Mouse (Mus musculus) spleen, postnatal 36 days (tissue): ENCODE data around the gene Pla2g12a.

Experiments
- DNase-seq, 2 experiments: peaks; one replicate each; pipeline ENCODE4 v3.0.0; 2022; ENCODE audit warnings: low spot score in 2 of 2, mixed read lengths in 1 of 2

Gene Pla2g12a

DNA sequence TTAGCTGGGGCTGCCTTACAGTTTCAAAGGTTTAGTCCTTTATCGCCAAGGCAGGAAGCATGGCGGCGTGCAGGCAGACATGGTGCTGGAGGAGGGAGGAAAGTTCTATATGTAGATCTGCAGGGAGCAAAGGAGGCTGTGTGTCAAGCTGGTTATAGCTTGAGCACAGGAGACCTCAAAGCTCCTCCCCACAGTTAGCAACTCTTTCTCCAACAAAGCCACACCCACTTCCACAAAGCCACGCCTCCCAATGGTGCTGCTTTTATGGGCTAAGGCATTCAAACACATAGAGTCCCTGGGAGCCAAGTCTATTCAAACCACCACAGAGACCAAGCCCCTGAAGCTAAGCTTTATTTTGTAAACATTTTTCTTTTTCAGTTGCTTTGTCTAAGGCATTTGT lies 20.5 kb downstream of the Pla2g12a start:
- DNase-seq = no peak

DNA sequence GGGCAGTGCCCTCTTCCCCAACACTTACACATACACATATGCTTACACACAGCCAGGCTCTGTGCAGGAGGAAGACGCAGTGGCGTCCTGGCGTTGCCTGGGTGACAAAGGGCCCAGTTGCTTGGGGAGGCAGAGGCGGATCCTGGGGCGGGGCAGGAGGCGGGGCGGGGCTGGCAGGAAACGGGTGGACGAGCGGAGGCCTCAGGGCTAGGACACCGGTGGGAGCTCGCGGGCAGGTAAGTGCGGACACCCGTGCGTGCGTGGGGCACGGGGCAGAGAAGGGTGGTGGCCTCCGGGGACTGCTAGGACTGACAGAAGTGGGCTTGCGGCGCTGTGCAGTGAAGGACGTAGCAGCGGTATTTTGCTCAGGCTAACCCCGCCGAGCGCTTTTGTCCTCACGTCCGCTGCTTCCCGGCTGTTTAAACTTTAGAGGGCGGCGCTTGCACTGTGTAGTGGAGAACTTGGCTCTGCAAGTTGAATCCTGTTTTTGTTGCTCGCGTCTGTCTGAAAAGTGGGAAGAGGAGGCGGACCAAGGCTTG lies 22.9 kb downstream of the Pla2g12a start, which contains the start of gene Casp6:
Casp6 (plus strand) TSS at position 155 of the 539 bp plus-strand sequence.
- DNase-seq = peak; percentile 84 to 85

DNA sequence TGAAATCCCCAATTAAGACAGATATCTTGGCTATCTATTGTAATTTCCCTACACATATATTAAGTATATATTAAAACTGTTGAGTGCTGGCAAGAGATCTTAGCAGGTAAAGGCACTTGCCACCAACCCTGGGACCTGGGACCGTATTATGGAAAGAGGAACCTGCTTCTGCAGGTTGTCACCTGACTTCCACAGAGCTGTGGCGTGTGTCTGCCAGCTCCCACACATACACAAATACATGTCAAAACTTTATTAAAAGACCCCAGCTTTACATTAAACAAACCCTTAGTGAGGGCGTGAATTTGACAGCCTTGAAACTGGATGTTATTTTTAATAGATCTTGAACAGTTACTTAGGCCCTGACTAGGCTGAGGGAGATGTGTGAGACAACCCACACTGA lies 25.0 kb downstream of the Pla2g12a start:
- DNase-seq = peak in 1 of 2 experiments; percentile 24

DNA sequence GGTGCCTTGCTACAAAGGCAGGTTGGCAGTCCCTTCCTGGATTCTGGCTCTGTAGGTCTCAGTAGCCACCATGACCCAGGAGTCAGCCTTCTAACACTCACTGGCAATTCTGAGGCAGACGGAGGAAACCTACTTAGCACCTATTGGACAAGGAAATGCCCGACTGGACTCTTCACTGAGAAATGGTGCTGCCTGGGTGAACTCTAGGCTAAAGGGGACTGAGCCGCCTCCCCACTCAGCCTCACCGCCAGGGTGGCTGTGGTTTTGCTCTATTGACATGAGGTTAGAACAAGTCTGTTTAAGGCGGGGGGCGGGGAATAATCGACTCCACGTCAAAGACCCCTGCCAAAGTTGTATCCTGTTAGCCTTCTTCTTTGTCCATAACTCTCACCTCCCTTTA lies 25.5 kb downstream of the Pla2g12a start:
- DNase-seq = no peak

DNA sequence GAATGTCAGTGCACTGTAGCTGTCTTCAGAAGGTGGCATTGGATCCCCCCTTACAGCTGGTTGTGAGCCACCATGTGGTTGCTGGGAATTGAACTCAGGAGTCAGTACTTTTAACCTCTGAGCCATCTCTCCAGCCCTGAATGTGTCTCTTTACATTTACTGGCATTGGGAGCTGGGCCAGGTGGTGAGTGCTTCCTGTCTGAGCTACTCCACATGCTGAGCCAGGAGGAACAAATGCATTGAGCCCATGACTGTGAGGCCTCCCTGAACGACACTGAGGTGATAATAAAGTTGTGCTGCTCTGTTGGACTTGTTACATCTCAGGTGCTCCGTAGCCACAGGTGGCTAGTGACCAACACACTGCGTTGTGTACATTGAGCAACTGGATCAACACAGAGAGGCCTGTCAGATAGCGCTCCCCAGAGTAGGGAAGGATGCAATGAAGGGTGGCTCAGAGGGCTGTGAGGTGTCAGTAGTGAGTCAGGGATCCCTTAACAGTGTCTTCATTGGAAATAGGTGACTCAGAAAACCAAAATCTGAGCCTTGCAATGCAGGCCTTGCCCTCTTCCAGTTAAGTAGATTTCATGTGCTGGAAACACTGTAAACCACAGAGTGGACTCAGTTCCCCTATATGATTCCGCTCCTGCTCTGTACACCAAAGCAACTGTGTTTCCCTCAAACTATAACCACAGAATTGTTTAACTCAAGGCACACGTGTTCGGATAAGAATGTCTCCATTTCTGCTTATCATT lies 26.2 kb downstream of the Pla2g12a start:
- no peak for DNase-seq

DNA sequence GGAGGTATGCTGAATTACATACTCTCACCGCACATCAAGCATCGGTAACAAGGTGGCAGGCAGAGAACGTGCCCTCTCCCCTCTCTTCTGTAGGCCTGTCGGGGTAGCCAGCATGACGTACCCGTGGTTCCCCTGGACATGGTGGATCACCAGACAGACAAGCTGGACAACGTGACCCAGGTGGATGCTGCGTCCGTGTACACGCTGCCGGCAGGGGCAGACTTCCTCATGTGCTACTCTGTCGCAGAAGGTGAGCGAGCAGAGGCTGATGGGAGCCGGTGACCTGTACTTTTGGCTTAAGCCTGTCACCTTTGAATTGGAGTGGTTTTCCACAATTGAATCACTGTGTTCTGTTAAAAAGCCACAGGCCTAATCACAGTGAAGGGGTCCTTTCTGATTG lies 33.6 kb downstream of the Pla2g12a start:
- DNase-seq = no peak

DNA sequence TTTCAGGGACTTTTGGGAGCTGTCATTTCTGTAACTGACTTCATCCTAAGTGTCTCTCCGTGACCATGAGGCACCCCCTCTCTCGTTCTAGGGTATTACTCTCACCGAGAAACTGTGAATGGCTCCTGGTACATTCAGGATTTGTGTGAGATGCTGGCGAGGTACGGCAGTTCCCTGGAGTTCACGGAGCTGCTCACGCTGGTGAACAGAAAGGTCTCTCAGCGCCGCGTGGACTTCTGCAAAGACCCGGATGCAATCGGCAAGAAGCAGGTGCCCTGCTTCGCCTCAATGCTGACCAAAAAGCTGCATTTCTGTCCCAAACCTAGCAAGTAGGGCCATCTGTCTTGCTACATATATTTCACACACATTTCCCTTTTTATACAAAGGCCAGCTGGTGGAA lies 34.8 kb downstream of the Pla2g12a start:
- DNase-seq = no peak

DNA sequence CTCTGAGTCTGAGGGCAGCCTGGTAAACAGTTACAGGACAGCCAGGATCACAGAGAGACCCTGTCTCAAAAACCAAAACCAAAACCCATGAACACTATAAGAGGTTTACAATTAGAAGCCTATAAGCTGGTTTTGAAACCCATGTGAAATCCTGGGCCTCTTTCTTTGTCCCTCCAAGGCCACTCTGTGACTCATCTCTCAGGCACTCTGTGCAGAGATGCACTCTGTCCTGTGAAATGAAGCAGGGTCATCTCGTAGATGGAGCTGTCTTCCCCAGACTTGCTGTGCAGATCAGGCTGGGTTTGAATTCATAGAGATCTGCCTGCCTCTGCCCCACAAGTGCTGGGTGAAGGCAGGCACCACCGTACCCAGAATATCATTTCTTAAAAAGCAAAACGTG lies 39.0 kb downstream of the Pla2g12a start:
- no peak for DNase-seq

DNA sequence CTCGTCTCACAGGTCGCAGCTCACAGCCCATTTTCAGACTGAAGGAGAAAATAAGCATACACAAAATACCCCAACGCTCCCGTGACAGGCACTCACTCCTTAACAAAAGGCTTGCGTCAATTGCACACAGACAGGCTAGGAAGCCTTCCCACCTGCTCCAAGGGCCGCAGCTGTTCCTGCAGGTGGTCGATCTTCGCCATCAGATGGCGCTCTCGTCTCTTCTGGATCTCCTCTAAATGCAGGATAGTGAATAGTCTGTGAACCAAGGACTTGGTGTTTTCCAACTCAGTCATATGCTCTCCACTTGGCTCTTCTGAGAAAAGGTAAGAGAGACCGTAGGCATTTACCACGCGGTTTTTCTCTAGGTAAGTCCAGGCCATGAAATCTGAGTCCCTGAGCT lies 40.0 kb downstream of the Pla2g12a start:
- no peak for DNase-seq

DNA sequence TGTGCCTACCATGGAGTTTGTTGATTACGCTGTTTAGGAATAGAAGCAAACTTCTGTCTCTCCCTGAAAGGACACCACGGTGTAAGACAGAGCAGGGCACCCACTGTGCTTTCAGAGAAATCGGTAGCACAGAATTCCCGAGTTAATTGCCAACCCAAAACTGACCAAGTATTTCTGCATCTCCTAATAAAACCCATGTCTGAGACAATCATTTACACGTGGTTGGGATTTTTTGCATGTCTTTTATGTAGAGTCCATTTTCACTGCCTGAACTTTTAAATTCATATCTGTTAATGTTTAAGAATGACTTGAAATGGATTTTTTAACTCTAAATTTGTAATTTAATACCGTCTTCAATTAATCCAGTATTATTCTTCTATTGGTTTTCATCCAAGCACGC lies 45.2 kb downstream of the Pla2g12a start:
- DNase-seq = no peak

DNA sequence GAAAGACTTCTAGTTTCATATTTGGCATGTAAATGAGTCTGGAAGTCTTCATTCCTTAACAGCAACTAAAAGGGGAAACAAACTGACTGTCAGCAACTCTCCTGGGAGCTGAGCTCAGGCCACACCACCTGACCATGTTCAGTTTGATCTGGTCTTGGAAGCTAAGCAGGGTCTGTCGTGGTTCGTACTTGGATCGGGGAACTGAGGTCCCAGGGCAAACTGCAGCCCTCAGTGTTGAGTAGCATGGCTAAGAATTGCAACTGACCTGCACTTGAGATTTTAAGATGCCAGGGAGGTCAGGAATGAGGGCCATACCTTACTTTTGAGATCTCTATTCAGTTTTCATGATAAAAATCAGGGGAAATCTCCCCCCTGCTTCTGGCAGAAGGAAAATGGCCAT lies 47.5 kb downstream of the Pla2g12a start:
- DNase-seq = no peak

DNA sequence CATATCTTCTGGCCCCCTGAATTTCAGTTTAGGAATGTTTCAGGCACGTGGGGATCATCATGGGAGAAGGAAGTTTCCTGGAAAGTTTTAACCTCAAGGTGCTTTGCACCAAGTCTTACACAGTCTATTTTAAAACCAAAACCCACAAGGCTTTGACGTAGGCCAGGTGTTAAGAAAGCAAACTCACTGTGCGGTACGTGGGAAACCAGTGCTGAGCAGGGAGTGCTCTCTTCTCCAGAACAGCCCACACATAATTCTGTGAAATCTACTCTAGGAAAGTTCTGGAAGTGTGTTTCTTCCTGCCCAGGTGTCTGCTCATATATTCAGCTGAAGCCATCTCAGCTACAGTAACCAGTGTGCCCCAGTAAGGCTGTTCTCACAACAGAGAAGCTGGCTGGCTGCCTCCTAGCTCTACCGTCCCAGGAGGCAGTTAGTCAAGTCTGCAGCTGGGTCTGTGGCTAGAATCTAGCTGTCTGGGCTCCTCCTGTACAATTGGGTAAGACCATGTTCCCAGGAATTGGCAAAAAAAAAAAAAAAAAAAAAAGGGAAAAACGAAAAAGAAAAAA lies 51.9 kb downstream of the Pla2g12a start:
- DNase-seq = no peak

DNA sequence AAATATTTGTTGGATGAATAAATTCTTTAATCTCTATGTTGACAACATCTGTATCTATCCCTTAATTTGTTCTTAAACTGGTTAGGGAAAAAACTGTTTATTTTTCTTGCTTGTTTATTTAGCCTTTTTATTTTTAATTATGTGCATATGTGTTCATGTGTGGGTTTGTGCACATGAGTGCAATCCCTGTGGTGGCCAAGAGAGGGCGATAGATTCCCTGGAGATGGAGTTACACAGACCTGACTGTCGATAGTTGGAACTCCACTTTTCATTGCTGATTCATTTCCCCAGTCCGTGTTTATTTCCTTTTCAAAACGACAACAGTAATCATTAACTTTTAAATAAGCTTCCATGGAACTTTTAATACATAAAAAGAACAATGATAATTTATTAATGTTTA lies 54.0 kb downstream of the Pla2g12a start:
- DNase-seq = no peak

DNA sequence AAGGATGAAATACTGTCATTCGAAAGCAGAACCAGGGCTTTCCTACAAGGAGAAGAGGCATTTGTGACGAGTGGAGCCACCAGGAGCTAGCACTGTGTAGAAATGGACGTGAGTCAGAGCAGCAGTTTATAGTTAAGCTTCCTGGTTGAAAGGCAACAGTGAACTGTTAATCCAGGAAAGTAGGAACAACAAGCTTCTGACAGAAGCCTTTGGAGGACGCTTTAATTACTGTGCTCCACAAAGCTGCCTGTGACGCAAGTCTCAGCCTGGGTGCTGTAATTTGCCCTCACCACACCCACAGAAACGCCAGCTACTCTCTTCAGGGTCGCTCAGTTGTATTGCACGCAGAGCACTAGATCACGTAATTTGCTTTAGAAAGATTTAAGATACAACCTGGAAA lies 58.2 kb downstream of the Pla2g12a start:
- DNase-seq = no peak

DNA sequence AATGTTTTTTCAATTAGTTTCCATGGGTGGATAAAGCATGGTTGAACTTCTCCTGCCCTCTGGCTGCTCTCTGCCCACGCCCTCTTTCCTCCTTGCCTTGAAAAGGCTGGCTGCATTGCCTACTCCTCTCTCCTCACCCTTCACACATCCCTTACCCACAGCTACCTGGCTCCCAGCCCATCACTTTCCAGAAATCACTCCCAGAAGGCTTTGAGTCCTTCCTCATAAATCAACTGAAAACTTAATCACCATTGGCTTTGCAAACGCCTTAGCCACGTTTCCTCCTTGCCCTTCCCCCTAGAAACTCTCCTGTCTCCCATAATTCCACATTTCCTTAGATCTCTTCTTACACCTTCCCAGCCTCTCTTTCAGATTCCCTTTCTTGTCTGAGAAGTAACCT lies 59.4 kb downstream of the Pla2g12a start:
- no peak for DNase-seq

DNA sequence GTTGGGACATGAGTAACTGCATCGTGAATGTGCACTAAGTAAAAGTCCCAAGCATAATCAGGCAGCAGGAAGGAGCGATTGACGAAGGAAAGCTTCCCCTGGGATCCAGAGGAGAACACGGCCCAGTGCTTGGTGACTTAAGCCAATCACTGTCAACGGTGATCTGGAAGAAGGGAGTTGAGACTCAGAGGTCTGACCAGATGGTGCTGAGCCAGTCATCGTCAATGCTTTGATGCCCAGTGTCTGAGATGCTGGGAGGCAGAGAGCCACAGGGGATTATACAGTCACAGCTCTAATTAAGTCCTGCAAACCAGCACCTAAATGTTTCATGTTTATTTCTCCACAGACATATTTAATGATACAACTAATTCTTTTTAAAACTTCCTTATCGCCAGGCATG lies 60.7 kb downstream of the Pla2g12a start:
- no peak for DNase-seq

DNA sequence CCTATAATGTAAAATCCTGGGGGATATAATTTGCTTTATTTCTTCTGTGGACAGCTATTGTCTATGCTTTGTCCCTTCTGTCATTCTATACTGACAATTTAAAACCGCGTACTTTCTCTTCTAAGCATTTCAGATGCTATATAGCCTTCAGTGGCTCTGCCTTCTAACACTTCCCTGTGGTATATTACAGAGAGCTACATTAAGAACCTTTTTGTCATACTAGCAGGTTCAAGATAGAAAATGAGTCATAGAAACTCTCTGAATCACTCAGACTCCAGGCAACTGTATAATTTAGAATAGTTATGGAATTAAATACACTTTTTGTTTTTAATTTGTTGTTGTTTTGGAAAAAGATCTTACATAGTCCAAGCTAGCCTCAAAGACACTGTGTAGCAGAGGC lies 62.4 kb downstream of the Pla2g12a start:
- DNase-seq = no peak

DNA sequence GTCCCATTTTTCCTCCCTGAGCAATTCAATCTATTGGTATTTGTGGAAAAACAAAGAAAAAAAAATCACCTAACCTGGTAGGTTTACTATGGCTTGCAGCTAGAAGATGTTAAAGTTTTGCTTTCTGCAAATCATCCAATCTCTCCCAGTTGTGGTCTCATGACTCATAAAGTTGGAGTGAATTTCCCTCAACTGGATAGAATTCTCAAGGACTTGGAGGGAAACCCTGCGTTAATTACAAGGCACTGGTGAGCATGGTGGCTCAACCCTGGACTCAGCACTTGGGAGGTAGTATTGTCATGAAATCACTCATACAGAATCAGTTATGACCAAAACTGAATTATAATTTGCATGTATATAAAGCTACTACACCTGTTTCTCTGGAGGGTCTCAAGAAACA lies 62.9 kb downstream of the Pla2g12a start:
- DNase-seq = no peak

DNA sequence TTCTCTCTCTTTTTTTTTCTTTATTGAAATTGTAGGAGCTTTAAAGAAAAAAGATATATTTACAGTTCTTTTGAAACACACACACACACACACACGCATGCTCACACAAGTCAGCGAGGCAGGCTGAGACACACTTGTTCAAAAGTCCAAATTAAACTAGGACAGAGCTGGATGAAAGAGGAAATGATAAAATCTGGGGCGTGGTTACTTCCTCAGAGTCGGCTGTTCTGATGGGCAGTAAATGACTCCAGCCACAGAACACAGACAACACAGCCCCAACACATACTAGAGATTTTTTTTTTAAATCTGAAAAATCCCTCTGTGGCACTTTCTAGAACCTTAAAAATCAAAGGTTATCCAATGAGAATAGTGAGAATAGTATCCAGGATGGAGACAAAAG lies 65.4 kb downstream of the Pla2g12a start:
- no peak for DNase-seq
